Mouse (Mus musculus): ENCODE measurements around the gene Anp32e.
"Not testable (repeated sequence)": the region's sequence is repeated elsewhere in the genome, so short reads cannot be mapped to it uniquely, and the experiment has no call there.

The Anp32e gene

GRCm38 (mm10) chr3:95928658-95929503 is at the start of gene Anp32e:
Gene Anp32e (plus strand): TSS chr3:95929246.
- DNase-seq (ENCODE audit: low spot score in 2 of 2): peak; percentile 96

- DNase-seq (ENCODE audit: low spot score in 2 of 2): peak; percentile 95 to 97
These were observed 46.8 kb upstream of the Anp32e start, which contains the start of gene Ciart for GRCm38 (mm10) chr3:95881979-95882815. Gene Ciart (minus strand): TSS chr3:95882251.

DNA sequence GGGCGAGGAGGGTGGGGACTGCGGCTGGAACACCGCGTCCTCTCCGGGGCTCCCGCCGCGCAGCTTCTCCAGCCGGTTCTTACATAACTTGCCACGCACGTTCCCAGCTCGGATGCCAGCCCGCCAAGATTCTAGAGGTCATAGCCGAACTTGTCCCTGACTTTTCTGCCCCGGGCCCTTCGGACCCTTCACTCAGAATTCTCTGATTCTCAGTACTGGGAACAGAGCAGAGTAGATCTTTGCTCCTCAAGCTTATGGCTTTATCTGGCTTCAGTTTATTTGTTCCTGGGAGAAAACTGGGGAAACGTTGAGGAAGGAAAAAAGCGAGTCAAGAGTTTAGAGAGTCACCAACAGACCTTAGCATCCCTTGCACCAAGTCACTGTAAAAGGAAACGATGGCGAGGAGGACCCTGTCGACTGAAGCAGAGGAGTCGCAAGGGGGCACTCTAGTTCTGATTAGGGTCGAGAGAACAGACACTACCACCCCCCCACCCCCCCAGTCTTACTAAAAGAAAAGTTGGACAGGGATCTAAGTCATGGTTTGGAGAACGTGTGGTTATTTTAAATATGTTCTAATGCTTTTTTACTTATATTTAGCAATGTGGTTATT is 46.1 kb upstream of the Anp32e start:
- DNase-seq (ENCODE audit: low spot score in 2 of 2): peak in 1 of 2 experiments; percentile 69

GRCm38 (mm10) chr3:95884400-95884799 is 44.6 kb upstream of the Anp32e start:
- DNase-seq (ENCODE audit: low spot score in 2 of 2): no peak

- no peak for DNase-seq (ENCODE audit: low spot score in 2 of 2)
These were observed 41.5 kb upstream of the Anp32e start for GRCm38 (mm10) chr3:95887596-95887995.

- no peak for DNase-seq (ENCODE audit: low spot score in 2 of 2)
These were observed 39.4 kb upstream of the Anp32e start for GRCm38 (mm10) chr3:95889664-95890063.

- DNase-seq (ENCODE audit: low spot score in 2 of 2): no peak
These were observed 37.6 kb upstream of the Anp32e start, which contains the start of gene BC028528 for GRCm38 (mm10) chr3:95891211-95892065. Gene BC028528 (minus strand): TSS chr3:95892005.

GRCm38 (mm10) chr3:95892066-95893052 is 36.7 kb upstream of the Anp32e start:
- no peak for DNase-seq (ENCODE audit: low spot score in 2 of 2)

- DNase-seq (ENCODE audit: low spot score in 2 of 2): no peak
These were observed 35.9 kb upstream of the Anp32e start for GRCm38 (mm10) chr3:95893126-95893525.

- DNase-seq (ENCODE audit: low spot score in 2 of 2): peak; percentile 95
These were observed 35.3 kb upstream of the Anp32e start, which contains the start of gene Aph1a for GRCm38 (mm10) chr3:95893606-95894316. Gene Aph1a (plus strand): TSS chr3:95893969.

GRCm38 (mm10) chr3:95894317-95895160 is 34.5 kb upstream of the Anp32e start:
- DNase-seq (ENCODE audit: low spot score in 2 of 2): peak in 1 of 2 experiments; percentile 49

GRCm38 (mm10) chr3:95895501-95895900 is 33.5 kb upstream of the Anp32e start:
- not testable (repeated sequence) for DNase-seq (ENCODE audit: low spot score in 2 of 2)

GRCm38 (mm10) chr3:95899800-95900524 is 29.1 kb upstream of the Anp32e start:
- DNase-seq (ENCODE audit: low spot score in 2 of 2): no peak

DNA sequence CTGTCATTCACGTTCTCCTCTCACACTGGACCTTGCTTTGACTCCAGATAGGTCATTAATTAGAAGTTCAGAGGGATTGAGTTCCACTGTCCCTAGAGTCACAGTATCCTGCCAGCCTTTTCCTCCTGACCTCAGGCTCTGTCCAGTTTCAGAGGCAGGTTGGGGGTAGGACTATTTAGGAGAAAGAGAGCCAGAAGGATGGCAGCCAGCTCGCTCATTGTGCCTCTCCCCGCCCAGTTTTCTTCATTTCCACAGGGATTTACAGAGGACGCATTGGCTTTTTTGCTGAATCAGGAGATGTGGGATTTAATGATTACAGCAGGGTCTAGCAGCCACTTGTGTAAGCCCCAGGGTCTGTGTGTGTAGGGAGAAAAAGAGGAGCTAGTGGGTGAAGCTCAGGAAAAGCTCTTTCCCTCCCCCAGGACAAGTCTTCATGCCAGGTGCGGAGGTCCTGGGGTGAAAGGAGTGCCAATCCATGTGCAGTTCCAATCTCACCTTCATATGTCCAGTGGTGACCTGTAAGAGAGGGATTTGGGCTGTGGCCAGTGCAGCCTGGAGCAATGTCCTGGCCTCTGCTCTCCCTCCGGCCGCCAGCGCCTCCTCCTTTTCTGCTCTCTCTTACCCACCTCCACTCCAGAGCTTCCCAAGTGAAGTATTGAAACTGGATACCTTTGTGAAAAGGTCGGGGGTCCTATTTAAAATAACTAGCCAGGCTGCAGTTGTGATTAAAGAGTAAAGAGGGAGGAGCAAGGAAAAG is 27.3 kb upstream of the Anp32e start:
- DNase-seq (ENCODE audit: low spot score in 2 of 2): no peak

DNA sequence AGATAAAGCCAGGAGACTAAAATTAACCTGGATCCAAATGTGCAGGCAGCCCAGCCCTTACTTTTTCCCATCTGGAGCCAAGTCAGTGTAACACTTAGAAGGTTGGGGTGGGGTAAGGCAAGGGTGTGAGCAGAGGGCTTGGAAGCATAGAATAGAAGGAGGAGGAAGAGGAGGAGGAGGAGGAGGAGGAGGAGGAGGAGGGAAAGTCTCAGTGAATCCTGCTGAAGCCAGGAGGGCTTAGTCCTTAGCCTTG is 26.7 kb upstream of the Anp32e start:
- no peak for DNase-seq (ENCODE audit: low spot score in 2 of 2)

DNA sequence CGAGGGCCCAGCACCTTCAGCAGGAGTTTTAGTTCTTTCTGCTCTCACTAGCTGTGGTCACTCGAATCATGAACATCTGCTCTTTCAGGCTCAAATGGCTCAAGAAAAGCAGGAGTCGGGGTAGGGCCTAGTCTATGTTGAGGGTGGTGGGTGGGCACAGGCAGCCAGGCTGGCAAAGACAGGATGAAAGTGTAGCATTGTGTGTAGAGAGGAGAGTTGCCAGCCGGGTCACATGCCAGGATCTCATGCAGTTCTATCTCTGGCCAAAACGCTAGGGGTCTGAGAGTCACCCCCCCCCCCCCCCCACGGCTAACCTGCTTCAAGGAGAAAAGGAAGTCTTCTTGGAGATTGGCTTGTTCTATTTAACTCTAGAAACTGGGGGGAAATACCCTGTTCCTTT is 26.4 kb upstream of the Anp32e start:
- no peak for DNase-seq (ENCODE audit: low spot score in 2 of 2)

Measured in frontal cortex, postnatal 10 days (tissue).